Mouse (Mus musculus): ENCODE measurements around the gene Rala.
"Not testable (repeated sequence)": the region's sequence is repeated elsewhere in the genome, so short reads cannot be mapped to it uniquely, and the experiment has no call there.

GRCm38 (mm10) chr13:17950581-17950980 is 6.5 kb upstream of the Rala start:
- TF ChIP-seq CTCF (IDR thresholded peaks at IDR 0.05; ENCODE audit: low read depth, low read length); TAL1 (conservative IDR thresholded peaks at IDR 0.05; ENCODE audit: low read depth, low read length); GATA1 (IDR thresholded peaks at IDR 0.05; ENCODE audit: borderline replicate concordance, low read length); POLR2AphosphoS5 (IDR thresholded peaks at IDR 0.05; ENCODE audit: insufficient replicate concordance, low read depth, low read length); GATA2 (IDR thresholded peaks at IDR 0.05; ENCODE audit: borderline replicate concordance, low read depth, low read length): not testable (repeated sequence)

Data from G1E (cell line).